Mouse (Mus musculus) liver, adult (tissue): ENCODE results near the gene Gatad1.
A peak's percentile ranks its signal among the peaks of the same experiment; 100 is the strongest.

Source experiments
- GATA4 ChIP-seq: IDR thresholded peaks from 2 replicates; pipeline ENCODE4 v1.6.1; 2014; ENCODE audit warnings: mild to moderate bottlenecking, low read length; ENCODE audit not compliant: insufficient replicate concordance

The Gatad1 gene

GRCm38 (mm10) chr5:3597171-3597570 is 59.8 kb downstream of the Gatad1 start:
- no peak for TF ChIP-seq GATA4

- no peak for TF ChIP-seq GATA4
These were observed 60.6 kb downstream of the Gatad1 start, which contains the start of gene Rbm48 for GRCm38 (mm10) chr5:3596399-3596766. TSS of gene Rbm48 (minus strand) at chr5:3596585.

GRCm38 (mm10) chr5:3595693-3596398 is 61.1 kb downstream of the Gatad1 start, which contains the start of gene Pex1:
TSS of gene Pex1 (plus strand) at chr5:3596066.
- peak; percentile 18; the same call in 1 of the 2 replicates for TF ChIP-seq GATA4
